Mouse (Mus musculus): ENCODE data around the gene Gm14296. TPM values are rescaled to one million over a fixed set of nuclear protein-coding genes. Genes with fewer than 3 reads are reported as not detected.
"Not testable (repeated sequence)": the region's sequence is repeated elsewhere in the genome, so short reads cannot be mapped to it uniquely, and the experiment has no call there.

The Gm14296 gene
- 6.3 and 11.7 TPM in 2 replicates for polyA plus RNA-seq (2015; fragmentation: Nextera tagmentation; extraction: Ambion mirVana)

DNA sequence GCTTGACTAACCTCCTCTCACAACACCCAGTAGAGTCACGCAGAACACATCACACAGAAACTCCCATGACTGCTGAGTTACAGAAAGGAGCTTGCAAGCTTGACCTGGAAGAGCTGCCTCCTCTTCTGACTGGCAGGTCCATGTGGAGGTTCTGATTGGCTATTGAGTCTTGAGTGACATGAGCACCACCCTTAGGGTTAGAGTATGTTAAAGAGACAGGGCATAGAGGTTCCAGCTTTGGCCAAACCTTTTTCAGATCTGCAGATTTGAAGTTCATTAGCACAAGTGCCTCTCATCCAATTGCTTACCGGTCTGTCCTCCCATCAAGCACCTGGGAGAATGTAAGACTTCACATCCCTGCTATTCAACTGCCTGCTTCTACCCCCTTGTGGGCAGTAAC, at the start of gene Gm14296:
Gene Gm14296, minus strand, starts transcription at position 101 of the 400 bp plus-strand sequence.
- H3K36me3 ChIP-seq (ENCODE audit: insufficient read depth, low read length); H3K4me1 ChIP-seq (ENCODE audit: insufficient read depth, low read length); H3K27me3 ChIP-seq (ENCODE audit: insufficient read depth, low read length); H3K4me3 ChIP-seq (ENCODE audit: low read length); ATAC-seq (ENCODE audit: low FRiP score, low TSS enrichment); H3K27ac ChIP-seq (ENCODE audit: low read length); H3K9me3 ChIP-seq (ENCODE audit: low read length); H3K4me2 ChIP-seq (replicated peaks; ENCODE audit: low read depth, low read length); H3K9ac ChIP-seq (replicated peaks; ENCODE audit: low read length): not testable (repeated sequence)
- WGBS, result no CpG with 5 or more reads among the region's 2 CpGs

DNA sequence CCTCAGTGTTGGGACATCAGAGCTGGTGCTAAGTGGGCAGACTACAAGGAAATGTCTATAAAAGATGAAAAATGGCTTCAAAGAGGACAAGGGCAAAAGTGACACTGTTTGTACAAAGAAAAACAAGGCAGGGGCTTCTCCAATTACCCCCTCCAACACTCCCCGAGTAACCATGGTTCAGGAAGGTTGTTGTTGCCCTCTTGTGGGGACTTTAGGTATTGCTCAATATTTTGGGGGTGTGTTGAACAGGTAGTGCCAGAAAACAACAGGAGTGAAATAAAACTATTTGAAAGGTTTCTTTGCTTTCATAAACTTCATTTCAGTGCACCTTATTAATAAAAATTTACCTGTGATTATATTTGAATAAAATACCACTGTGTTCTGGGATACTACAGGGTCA, 22.1 kb downstream of the Gm14296 start:
- not testable (repeated sequence) for H3K9me3 ChIP-seq (ENCODE audit: low read length); H3K4me3 ChIP-seq (ENCODE audit: low read length); H3K4me1 ChIP-seq (ENCODE audit: insufficient read depth, low read length); H3K27ac ChIP-seq (ENCODE audit: low read length); H3K4me2 ChIP-seq (replicated peaks; ENCODE audit: low read depth, low read length); H3K9ac ChIP-seq (replicated peaks; ENCODE audit: low read length); H3K36me3 ChIP-seq (ENCODE audit: insufficient read depth, low read length); ATAC-seq (ENCODE audit: low FRiP score, low TSS enrichment); H3K27me3 ChIP-seq (ENCODE audit: insufficient read depth, low read length)
- WGBS, result no CpG with 5 or more reads among the region's 1 CpGs

Other genes with a start within 250 kb of the Gm14296 start
- gene Gm14305, start 219.5 kb downstream of the Gm14296 start, polyA plus RNA-seq (2015; fragmentation: Nextera tagmentation; extraction: Ambion mirVana), result 26.9 and 28.6 TPM in 2 replicates
- 12.4 and 12.8 TPM in 2 replicates for gene Gm14295, start 129.2 kb downstream of the Gm14296 start, polyA plus RNA-seq (2015; fragmentation: Nextera tagmentation; extraction: Ambion mirVana)
- not detected in 2 replicates for gene Gm14408, start 96.7 kb downstream of the Gm14296 start, polyA plus RNA-seq (2015; fragmentation: Nextera tagmentation; extraction: Ambion mirVana)
- 9.8 and 11.7 TPM in 2 replicates for gene Gm14419, start 73.1 kb upstream of the Gm14296 start, polyA plus RNA-seq (2015; fragmentation: Nextera tagmentation; extraction: Ambion mirVana)
- not detected in 2 replicates for gene Gm14401, start 146.5 kb upstream of the Gm14296 start, polyA plus RNA-seq (2015; fragmentation: Nextera tagmentation; extraction: Ambion mirVana)